In genomic region chr5:31254452-31254851, GRCm38 (mm10) we compare ENCODE assay signal across 8 mouse cellular contexts. TPM values are rescaled to one million over a fixed set of nuclear protein-coding genes. Genes with fewer than 3 reads are reported as not detected.
DNase-seq lines count a peak whose midpoint lies in the region; ATAC-seq lines count a peak whose summit lies in the region.

No protein-coding gene starts in this region.

- H3K4me1 ChIP-seq in intestine, embryonic 16.5 days (ENCODE audit: control insufficient read depth, insufficient read depth, low read length) = peaks cover 6% of the 10 kb centered on the region; the same call in 1 of the 2 replicates

- H3K9ac ChIP-seq in intestine, embryonic 16.5 days (ENCODE audit: low read depth, low read length) = peak overlapping the region; percentile 0; the same call in 1 of the 2 replicates

- peak; percentile 47 for DNase-seq in gastrocnemius, postnatal 25 days
- DNase-seq in gastrocnemius, postnatal 4 days (ENCODE audit: low spot score in 2 of 2) = no peak
- peak; percentile 70 for DNase-seq in fat pad, adult 2 months (ENCODE audit: extremely low read depth, low read depth, low spot score)
- no peak for DNase-seq in thymus, postnatal 25 days
- no peak for DNase-seq in T-cell, adult 2 months (ENCODE audit: low spot score)

- peak overlapping the region; percentile 84 for H3K27ac ChIP-seq in intestine, embryonic 16.5 days (ENCODE audit: low read length)

- H3K36me3 ChIP-seq in intestine, embryonic 16.5 days (ENCODE audit: control insufficient read depth, insufficient read depth, low read length) = 0 out of 2 replicates have a peak, but pooled peaks cover 5% of the 10 kb centered on the region

- peak overlapping the region; percentile 6; the same call in 1 of the 2 replicates for H3K4me3 ChIP-seq in intestine, embryonic 16.5 days (ENCODE audit: low read length)

- WGBS in intestine, embryonic 16.5 days = 52% methylated on average over 7 of the region's 7 CpGs

- H3K27me3 ChIP-seq in intestine, embryonic 16.5 days (replicated peaks; ENCODE audit: control insufficient read depth, insufficient read depth, low read length) = no peaks in the 10 kb centered on the region

- ATAC-seq in intestine, embryonic 16.5 days = peak; percentile 64
- peak; percentile 39; the same call in 1 of the 2 replicates for ATAC-seq in megakaryocyte, adult 5-6 weeks (ENCODE audit: poor library complexity, severe bottlenecking)
- no peak for ATAC-seq in activated CD4-positive, CD25-positive, alpha-beta regulatory T cell, adult 4 months

- H3K4me2 ChIP-seq in intestine, embryonic 16.5 days (ENCODE audit: low read depth, low read length) = peak overlapping the region; percentile 60

- no peaks in the 10 kb centered on the region for H3K9me3 ChIP-seq in intestine, embryonic 16.5 days (ENCODE audit: control insufficient read depth, low read length)

RNA-seq across cellular contexts. Expression of gene Krtcap3, which starts 3.0 kb away (rescaled TPM):
- 1 to 10 TPM; 1.8 to 1.9 TPM for total RNA-seq in gastrocnemius, postnatal 25 days (2021)
- 1 to 10 TPM; 2.3 to 4.1 TPM for total RNA-seq in gastrocnemius, postnatal 4 days (2021)
- polyA plus RNA-seq in intestine, embryonic 16.5 days (2015; fragmentation: Nextera tagmentation; extraction: Ambion mirVana) = 70.1 and 71.1 TPM in 2 replicates
- total RNA-seq in megakaryocyte, adult 5-6 weeks (2015) = 5.1 and 5.4 TPM in 2 replicates
- total RNA-seq in megakaryocyte, adult 5-6 weeks (2017) = 3.6 and 6.7 TPM in 2 replicates
- polyA plus RNA-seq in activated CD4-positive, CD25-positive, alpha-beta regulatory T cell, adult 4 months (2017; shearing (Covaris generic)) = 10 to 100 TPM; 26.6 to 35.5 TPM

RNA-seq across cellular contexts. Expression of gene Gm9970, which starts 13.4 kb away (rescaled TPM):
- total RNA-seq in gastrocnemius, postnatal 25 days (2021) = not detected
- under 1 TPM in 1 of 2 experiments, not detected in 1; 0.70 TPM for total RNA-seq in gastrocnemius, postnatal 4 days (2021)
- 0.27 TPM in 1 of 2 replicates, not detected in the other for polyA plus RNA-seq in intestine, embryonic 16.5 days (2015; fragmentation: Nextera tagmentation; extraction: Ambion mirVana)
- not detected in 2 replicates for total RNA-seq in megakaryocyte, adult 5-6 weeks (2015)
- total RNA-seq in megakaryocyte, adult 5-6 weeks (2017) = not detected in 2 replicates
- not detected for polyA plus RNA-seq in activated CD4-positive, CD25-positive, alpha-beta regulatory T cell, adult 4 months (2017; shearing (Covaris generic))

RNA-seq across cellular contexts. Expression of gene Nrbp1, which starts 13.8 kb away (rescaled TPM):
- total RNA-seq in gastrocnemius, postnatal 25 days (2021) = 10 to 100 TPM; 52.2 to 55.9 TPM
- 100 to 1,000 TPM in 1 of 2 experiments, 10 to 100 TPM in 1; 91.4 to 105 TPM for total RNA-seq in gastrocnemius, postnatal 4 days (2021)
- polyA plus RNA-seq in intestine, embryonic 16.5 days (2015; fragmentation: Nextera tagmentation; extraction: Ambion mirVana) = 132 and 140 TPM in 2 replicates
- total RNA-seq in megakaryocyte, adult 5-6 weeks (2015) = 57.2 and 64.1 TPM in 2 replicates
- total RNA-seq in megakaryocyte, adult 5-6 weeks (2017) = 112 and 114 TPM in 2 replicates
- 10 to 100 TPM; 90.1 to 91.2 TPM for polyA plus RNA-seq in activated CD4-positive, CD25-positive, alpha-beta regulatory T cell, adult 4 months (2017; shearing (Covaris generic))

RNA-seq across cellular contexts. Expression of gene Ppm1g, which starts 34.0 kb away (rescaled TPM):
- total RNA-seq in gastrocnemius, postnatal 25 days (2021) = 10 to 100 TPM; 32.6 to 35.4 TPM
- total RNA-seq in gastrocnemius, postnatal 4 days (2021) = 10 to 100 TPM; 55.3 to 63.8 TPM
- 110 and 122 TPM in 2 replicates for polyA plus RNA-seq in intestine, embryonic 16.5 days (2015; fragmentation: Nextera tagmentation; extraction: Ambion mirVana)
- total RNA-seq in megakaryocyte, adult 5-6 weeks (2015) = 54.8 and 69.0 TPM in 2 replicates
- 107 and 121 TPM in 2 replicates for total RNA-seq in megakaryocyte, adult 5-6 weeks (2017)
- 10 to 100 TPM; 57.8 to 69.6 TPM for polyA plus RNA-seq in activated CD4-positive, CD25-positive, alpha-beta regulatory T cell, adult 4 months (2017; shearing (Covaris generic))

RNA-seq across cellular contexts. Expression of gene Ift172, which starts 36.5 kb away (rescaled TPM):
- 10 to 100 TPM; 21.0 to 24.4 TPM for total RNA-seq in gastrocnemius, postnatal 25 days (2021)
- 10 to 100 TPM; 30.6 to 40.8 TPM for total RNA-seq in gastrocnemius, postnatal 4 days (2021)
- polyA plus RNA-seq in intestine, embryonic 16.5 days (2015; fragmentation: Nextera tagmentation; extraction: Ambion mirVana) = 19.5 and 21.5 TPM in 2 replicates
- 9.6 and 13.6 TPM in 2 replicates for total RNA-seq in megakaryocyte, adult 5-6 weeks (2015)
- 14.2 and 25.0 TPM in 2 replicates for total RNA-seq in megakaryocyte, adult 5-6 weeks (2017)
- 1 to 10 TPM; 2.6 to 7.2 TPM for polyA plus RNA-seq in activated CD4-positive, CD25-positive, alpha-beta regulatory T cell, adult 4 months (2017; shearing (Covaris generic))

Comparison
In these comparisons a context has a peak if more than half of its experiments do, and no peak if none do; other contexts are left out.
1. DNase-seq: peak in gastrocnemius, postnatal 25 days (single experiment) and fat pad, adult 2 months (single experiment); none in gastrocnemius, postnatal 4 days (0 of 2), thymus, postnatal 25 days (single experiment) and T-cell, adult 2 months (single experiment).